Mouse (Mus musculus) heart, postnatal 0 days (tissue): Measurements from ENCODE around the gene Cdk12. TPM values are rescaled to one million over a fixed set of nuclear protein-coding genes. Genes with fewer than 3 reads are reported as not detected.
A peak's percentile ranks its signal among the peaks of the same experiment; 100 is the strongest.
"Not testable (repeated sequence)": the region's sequence is repeated elsewhere in the genome, so short reads cannot be mapped to it uniquely, and the experiment has no call there.

Source experiments
- ATAC-seq: fragments of 200-750 bp; cut with Nextera tagmentation; 2 replicates; pipeline ENCODE4 v1.8.0; 2017; ENCODE audit warnings: low read depth, moderate number of reproducible peaks, moderate library complexity; ENCODE audit not compliant: insufficient read depth
- DNase-seq: peaks from one replicate; pipeline ENCODE4 v3.0.0-alpha.2; 2016; ENCODE audit warnings: low spot score
- H3K27ac ChIP-seq: fragments of 300-500 bp; sonication (generic); 2 replicates; pipeline ENCODE4 v1.5.1; 2014; ENCODE audit warnings: low read depth, mild to moderate bottlenecking
- H3K27me3 ChIP-seq: fragments of 300-500 bp; sonication (generic); 2 replicates; pipeline ENCODE4 v1.6.1; 2014; ENCODE audit warnings: low read length, mixed read lengths; ENCODE audit not compliant: control insufficient read depth, insufficient read depth
- H3K36me3 ChIP-seq: fragments of 300-500 bp; sonication (generic); replicated peaks from 2 replicates; pipeline ENCODE4 v1.6.1; 2014; ENCODE audit warnings: low read length, mixed read lengths; ENCODE audit not compliant: control insufficient read depth, insufficient read depth
- H3K4me1 ChIP-seq: fragments of 300-500 bp; sonication (generic); 2 replicates; pipeline ENCODE4 v1.6.1; 2014; ENCODE audit warnings: antibody characterized with exemption; ENCODE audit not compliant: control insufficient read depth, insufficient read depth
- H3K4me2 ChIP-seq: fragments of 300-500 bp; sonication (generic); 2 replicates; pipeline ENCODE4 v1.6.1; 2014; ENCODE audit warnings: low read depth, mild to moderate bottlenecking, low read length, moderate library complexity
- H3K4me3 ChIP-seq: fragments of 300-500 bp; sonication (generic); 2 replicates; pipeline ENCODE4 v1.5.1; 2014; ENCODE audit warnings: low read depth, low read length
- H3K9ac ChIP-seq: fragments of 300-500 bp; sonication (generic); replicated peaks from 2 replicates; pipeline ENCODE4 v1.6.1; 2014; ENCODE audit warnings: low read depth, low read length, mixed read lengths
- H3K9me3 ChIP-seq: fragments of 300-500 bp; sonication (generic); replicated peaks from 2 replicates; pipeline ENCODE4 v1.6.1; 2016; ENCODE audit warnings: low read length; ENCODE audit not compliant: control insufficient read depth
- CTCF ChIP-seq: IDR thresholded peaks from 2 replicates; pipeline ENCODE4 v1.5.1; 2016; ENCODE audit warnings: antibody characterized with exemption, control low read depth, low read depth
- EP300 ChIP-seq: IDR thresholded peaks from 2 replicates; pipeline ENCODE4 v1.6.1; 2016; ENCODE audit warnings: antibody characterized with exemption, low read depth
- WGBS: fragments of 180-500 bp; shearing (Covaris S2); extraction: QIAGEN DNeasy Blood & Tissue Kit; methylation state at CpG from one replicate; pipeline ENCODE4 v1.1.7; 2014; 5-methylcytosine and 5-hydroxymethylcytosine counted together
- polyA plus RNA-seq: library from polyadenylated mRNA; unstranded; fragments of >200 nt; fragmentation: Nextera tagmentation; extraction: Ambion mirVana; gene quantifications from 2 replicates; pipeline ENCODE4 v1.2.1, GENCODE M21; 2015
- total RNA-seq: library from RNA; depleted of rRNA; stranded (reverse); fragments of >200 nt; gene quantifications from 2 replicates; pipeline ENCODE4 v1.2.3, GENCODE M21; 2014; ENCODE audit warnings: low replicate concordance

Cdk12 gene
- total and polyA plus RNA-seq, 2 experiments from 2014 or later: 4.2 to 25.8 TPM

GRCm38 (mm10) chr11:98205463-98205862 is 2.6 kb downstream of the Cdk12 start:
- H3K36me3 ChIP-seq: peaks cover 23% of the 10 kb centered on the region
- H3K4me3 ChIP-seq: peak overlapping the region; percentile 14
- H3K4me2 ChIP-seq: peak overlapping the region; percentile 46
- H3K4me1 ChIP-seq: peaks cover 11% of the 10 kb centered on the region; the same call in 1 of the 2 replicates
- no peak for DNase-seq
- H3K9me3 ChIP-seq: no peaks in the 10 kb centered on the region
- no peaks in the 10 kb centered on the region for H3K27me3 ChIP-seq
- H3K27ac ChIP-seq: no peak overlapping the region
- ATAC-seq: no peak
- TF ChIP-seq CTCF (no peak), EP300 (no peak)
- H3K9ac ChIP-seq: no peak overlapping the region

GRCm38 (mm10) chr11:98206281-98206680 is 3.4 kb downstream of the Cdk12 start:
- 87% methylated on average over 3 of the region's 3 CpGs for WGBS
- H3K9ac ChIP-seq: not testable (repeated sequence)

GRCm38 (mm10) chr11:98209661-98210060 is 6.8 kb downstream of the Cdk12 start:
- peaks cover 40% of the 10 kb centered on the region for H3K36me3 ChIP-seq
- not testable (repeated sequence) for H3K9me3 ChIP-seq, H3K4me1 ChIP-seq, H3K27ac ChIP-seq, H3K4me3 ChIP-seq, H3K9ac ChIP-seq, H3K27me3 ChIP-seq, H3K4me2 ChIP-seq, DNase-seq, ATAC-seq
- 85% methylated on average over 4 of the region's 5 CpGs for WGBS

More at GRCm38 (mm10) chr11:98206281-98206680, 3.4 kb downstream of the Cdk12 start:
- H3K36me3 ChIP-seq: peaks cover 30% of the 10 kb centered on the region
- peak overlapping the region; percentile 46; the same call in 1 of the 2 replicates for H3K4me2 ChIP-seq
- ATAC-seq, H3K4me3 ChIP-seq, DNase-seq, H3K27me3 ChIP-seq, H3K27ac ChIP-seq, H3K9me3 ChIP-seq: not testable (repeated sequence)
- peaks cover 11% of the 10 kb centered on the region; the same call in 1 of the 2 replicates for H3K4me1 ChIP-seq

- TF ChIP-seq EP300 (no peak), CTCF (no peak)
- Histone ChIP-seq H3K4me1 (no peaks in the 10 kb centered on the region), H3K27ac (no peak overlapping the region), H3K4me3 (no peak overlapping the region), H3K9me3 (no peaks in the 10 kb centered on the region), H3K9ac (no peak overlapping the region), H3K4me2 (no peak overlapping the region), H3K27me3 (no peaks in the 10 kb centered on the region), H3K36me3 (peaks cover 51% of the 10 kb centered on the region)
- DNase-seq (no peak), ATAC-seq (no peak)
- WGBS: 73% methylated on average over 1 of the region's 1 CpGs
Observed at GRCm38 (mm10) chr11:98213311-98213710, 10.5 kb downstream of the Cdk12 start.

GRCm38 (mm10) chr11:98226349-98226748 is 23.5 kb downstream of the Cdk12 start:
- Histone ChIP-seq H3K27ac (no peak overlapping the region), H3K9ac (no peak overlapping the region), H3K4me3 (no peak overlapping the region), H3K4me1 (no peaks in the 10 kb centered on the region), H3K4me2 (no peak overlapping the region), H3K9me3 (no peaks in the 10 kb centered on the region), H3K27me3 (no peaks in the 10 kb centered on the region), H3K36me3 (peaks cover 76% of the 10 kb centered on the region)
- no peak for ATAC-seq
- no peak for DNase-seq
- 89% methylated on average over 1 of the region's 1 CpGs for WGBS
- no peak for TF ChIP-seq CTCF

GRCm38 (mm10) chr11:98238416-98238815 is 35.6 kb downstream of the Cdk12 start:
- Histone ChIP-seq H3K4me2 (no peak overlapping the region), H3K4me3 (no peak overlapping the region), H3K9me3 (no peaks in the 10 kb centered on the region), H3K9ac (no peak overlapping the region), H3K4me1 (no peaks in the 10 kb centered on the region), H3K27me3 (no peaks in the 10 kb centered on the region), H3K27ac (no peak overlapping the region), H3K36me3 (peaks cover 72% of the 10 kb centered on the region)
- ATAC-seq (no peak), DNase-seq (no peak)
- no peak for TF ChIP-seq EP300
- no peak for TF ChIP-seq CTCF
- 73% methylated on average over 3 of the region's 3 CpGs for WGBS
